2 mouse cellular contexts compared by ENCODE assay signal in the genomic region with DNA sequence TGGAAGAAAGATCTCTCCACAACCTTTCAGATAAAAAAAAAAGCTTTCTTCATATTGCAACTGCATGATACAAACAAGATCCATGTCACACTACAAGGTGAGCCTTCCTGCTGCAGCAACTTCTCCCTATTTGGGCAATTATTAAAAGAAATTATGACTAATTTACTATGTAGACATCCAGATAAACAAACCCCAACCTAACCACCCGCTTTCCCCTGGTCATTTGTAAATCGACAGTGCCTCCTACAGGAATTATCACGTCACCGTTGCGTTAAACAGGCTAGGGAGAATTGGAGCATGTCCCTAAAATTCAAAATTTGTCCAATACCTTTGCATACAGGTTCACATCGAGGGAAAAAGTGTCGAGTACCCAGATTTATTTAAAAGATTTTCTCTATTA.
TF ChIP-seq lines count a peak whose summit lies in the region.

No protein-coding gene starts in this region.

TF ChIP-seq in CH12.LX, 34 proteins besides CTCF, POLR2A, EP300 and RAD21:
- peak; percentile 31 for TF ChIP-seq SMC3 (IDR thresholded peaks at IDR 0.05; ENCODE audit: low read depth, low read length)
- TF ChIP-seq E2F4 (IDR thresholded peaks at IDR 0.05; ENCODE audit: insufficient replicate concordance, low read depth, low read length): no peak
- no peak for TF ChIP-seq RCOR1 (conservative IDR thresholded peaks at IDR 0.05; ENCODE audit: low read depth, low read length)
- TF ChIP-seq ZMIZ1 (IDR thresholded peaks at IDR 0.05; ENCODE audit: low read depth, low read length): no peak
TF ChIP-seq in CH12.LX: peak in this region for 1.

TF ChIP-seq in MEL, 35 proteins besides CTCF, POLR2A, EP300 and RAD21:
- TF ChIP-seq UBTF (IDR thresholded peaks at IDR 0.05; ENCODE audit: borderline replicate concordance, insufficient read depth, low read depth, low read length): no peak
- TF ChIP-seq POLR2AphosphoS5 (IDR thresholded peaks at IDR 0.05; ENCODE audit: borderline replicate concordance, low read depth, low read length): no peak
- TF ChIP-seq TBP (IDR thresholded peaks at IDR 0.05; ENCODE audit: low read depth, low read length): no peak
- TF ChIP-seq MAX (IDR thresholded peaks at IDR 0.05; ENCODE audit: low read length): no peak
- TF ChIP-seq ZC3H11A (IDR thresholded peaks at IDR 0.05; ENCODE audit: low read depth, low read length): peak; percentile 11; the same call in 1 of the 2 replicates
- TF ChIP-seq MXI1 (IDR thresholded peaks at IDR 0.05; ENCODE audit: low read depth, low read length): no peak
- peak; percentile 36; the same call in 1 of the 2 replicates for TF ChIP-seq SMC3 (IDR thresholded peaks at IDR 0.05; ENCODE audit: low read depth, low read length)
- no peak for TF ChIP-seq ZNF384 (IDR thresholded peaks at IDR 0.05; ENCODE audit: low read depth, low read length)
- TF ChIP-seq MAZ (IDR thresholded peaks at IDR 0.05; ENCODE audit: low read depth, low read length): no peak
